Mouse (Mus musculus) ovary, postnatal 36 days (tissue): ENCODE results near the gene Slc17a1.

Experiments
- DNase-seq: peaks from one replicate; pipeline ENCODE4 v3.0.0; 2022; ENCODE audit warnings: low spot score, mixed read lengths

Slc17a1 gene

DNA sequence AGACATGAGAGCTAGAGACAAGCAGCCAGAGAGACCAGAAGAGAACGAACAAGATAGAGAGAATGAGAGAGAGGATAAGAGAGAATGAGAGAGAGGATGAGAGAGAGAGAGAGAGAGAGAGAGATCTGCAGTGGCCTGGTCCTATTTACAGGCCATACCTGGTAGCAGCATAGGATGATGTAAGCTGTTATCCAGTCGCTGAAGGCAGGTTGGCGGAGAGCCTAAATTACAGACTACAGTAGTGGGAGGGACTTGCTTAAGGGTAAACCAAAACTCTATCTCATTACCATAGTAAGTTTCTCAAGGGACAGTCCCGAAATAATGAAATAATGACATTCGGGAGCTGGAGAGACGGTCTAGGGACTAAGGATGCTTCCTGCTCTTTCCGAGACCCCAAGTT is at the start of gene Slc17a1:
Gene Slc17a1, plus strand, starts transcription at position 346 of the 400 bp plus-strand sequence.
- no peak for DNase-seq

DNA sequence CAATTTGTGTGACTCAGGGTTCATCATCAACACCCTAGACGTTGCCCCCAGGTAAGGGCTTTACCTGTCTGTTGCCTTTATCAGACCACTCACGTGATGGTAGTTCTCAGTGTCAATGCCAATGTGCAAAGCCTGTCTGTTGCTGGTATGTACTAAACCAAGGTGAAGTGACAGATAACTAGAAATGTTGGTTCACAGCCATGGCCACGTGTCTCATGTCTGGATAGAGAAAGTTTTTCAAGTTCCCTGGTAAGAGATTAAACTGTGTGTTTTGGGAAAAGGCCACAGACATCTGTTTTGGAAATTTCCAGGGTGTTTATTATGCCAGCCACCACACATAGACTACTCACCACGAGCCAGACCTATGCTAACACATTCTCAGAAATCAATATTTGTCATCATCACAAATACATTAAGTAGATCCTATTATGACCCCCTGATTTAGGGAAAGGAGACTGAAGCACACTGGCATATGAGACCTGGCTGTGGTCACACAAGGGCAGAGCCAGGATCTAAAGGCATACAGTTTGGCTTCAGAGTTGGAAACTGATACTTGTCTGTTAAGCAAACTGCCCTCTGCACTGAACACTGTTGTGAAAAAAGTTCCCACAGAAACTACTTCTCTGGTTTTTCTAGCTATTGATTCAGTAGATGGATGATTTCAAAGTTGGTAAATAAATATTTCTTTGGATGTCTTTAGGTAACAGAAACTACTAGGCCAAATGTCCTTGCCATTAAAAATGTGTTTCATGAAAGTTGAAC is 47.2 kb upstream of the Slc17a1 start:
- DNase-seq, result no peak

DNA sequence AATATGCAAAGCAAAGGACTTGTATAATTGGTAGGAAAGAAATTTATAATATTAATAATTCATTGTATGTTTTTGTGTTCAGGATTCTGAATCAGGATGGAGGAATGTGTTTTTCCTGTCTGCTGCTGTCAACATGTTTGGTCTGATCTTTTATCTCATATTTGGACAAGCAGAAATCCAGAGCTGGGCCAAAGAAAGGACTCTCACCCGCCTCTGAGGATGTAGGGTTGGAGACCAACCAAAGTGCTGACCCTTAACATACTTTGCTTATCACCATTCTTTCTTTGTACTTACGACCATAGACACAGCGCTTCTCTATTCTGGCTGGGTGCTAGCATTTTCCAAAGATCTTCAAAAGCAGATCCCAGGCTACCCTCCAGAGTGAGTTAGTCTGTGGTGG is 45.3 kb upstream of the Slc17a1 start:
- DNase-seq, result no peak

DNA sequence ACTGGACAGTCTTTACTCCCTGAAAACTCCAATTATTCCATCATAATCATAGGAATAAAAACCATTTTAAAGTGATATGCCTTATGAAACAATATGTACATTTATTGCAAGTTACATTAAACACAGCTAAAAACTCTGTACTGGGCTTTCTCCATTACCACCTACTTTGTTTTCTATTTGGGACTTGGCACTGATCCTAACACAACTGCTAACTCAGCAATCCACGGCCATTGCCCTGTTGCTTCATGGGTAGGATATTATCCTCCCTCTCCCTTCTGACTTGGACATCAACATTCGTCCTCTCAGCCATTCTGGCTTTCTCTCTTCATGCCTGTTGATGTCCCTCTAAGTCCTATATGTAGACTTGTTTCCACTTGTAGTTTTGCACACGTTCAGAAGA is 40.9 kb upstream of the Slc17a1 start:
- DNase-seq, result no peak

DNA sequence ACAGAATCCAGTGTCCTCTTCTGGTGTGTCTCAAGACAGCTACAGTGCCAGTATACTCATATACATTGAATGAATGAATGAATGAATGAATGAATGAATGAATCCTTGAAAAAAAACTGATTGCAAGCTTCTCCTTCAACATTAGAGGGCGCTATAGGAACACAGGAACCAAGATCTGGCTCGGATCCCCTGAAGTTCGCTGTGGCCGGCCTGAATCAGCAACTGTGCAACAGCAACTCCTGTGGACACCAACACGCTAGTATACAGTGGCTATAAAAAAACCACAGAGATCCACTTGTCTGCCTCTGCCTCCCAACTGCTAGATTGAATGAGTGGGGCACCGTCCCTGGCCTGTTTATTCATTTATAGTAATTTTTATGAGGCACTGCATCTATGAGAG is 34.5 kb upstream of the Slc17a1 start:
- no peak for DNase-seq

DNA sequence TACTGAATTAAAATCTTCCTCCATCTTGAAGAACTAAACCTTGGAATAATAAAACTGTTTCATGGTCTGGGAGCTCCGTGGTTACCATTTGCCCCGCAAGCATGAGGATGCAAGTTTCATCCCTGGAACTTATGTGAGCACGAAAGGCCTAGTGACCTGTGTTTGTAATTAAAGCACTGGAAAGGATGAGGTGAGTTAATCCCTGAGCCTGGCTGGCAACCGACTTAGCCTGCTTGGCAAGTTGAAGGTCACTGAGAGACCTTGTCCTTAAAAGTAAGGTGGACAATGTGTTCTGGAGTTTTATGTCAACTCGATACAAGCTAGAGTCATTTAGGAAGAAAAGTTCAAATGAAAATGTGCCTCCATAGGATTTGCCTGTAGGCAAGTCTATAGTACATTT is 32.7 kb upstream of the Slc17a1 start:
- DNase-seq, result no peak

DNA sequence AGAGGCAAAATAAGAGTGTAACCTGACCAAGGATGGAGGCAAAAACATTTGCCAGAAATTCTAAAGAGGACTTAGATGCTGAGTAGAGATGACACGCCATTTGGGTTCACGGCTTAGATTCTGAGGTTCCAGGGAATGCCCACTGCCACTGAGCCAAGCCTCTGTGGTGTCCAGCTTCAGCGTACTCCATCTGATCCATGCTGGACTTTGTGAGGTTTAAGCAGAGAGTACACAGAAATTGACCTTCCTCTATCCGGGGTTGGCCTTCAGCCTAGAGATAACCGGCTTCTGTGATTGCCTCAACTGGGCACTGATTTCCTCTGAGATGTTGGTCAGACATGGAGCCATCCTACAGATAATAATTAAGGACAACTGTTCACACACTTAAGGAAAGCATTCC is 30.9 kb upstream of the Slc17a1 start:
- DNase-seq, result no peak

DNA sequence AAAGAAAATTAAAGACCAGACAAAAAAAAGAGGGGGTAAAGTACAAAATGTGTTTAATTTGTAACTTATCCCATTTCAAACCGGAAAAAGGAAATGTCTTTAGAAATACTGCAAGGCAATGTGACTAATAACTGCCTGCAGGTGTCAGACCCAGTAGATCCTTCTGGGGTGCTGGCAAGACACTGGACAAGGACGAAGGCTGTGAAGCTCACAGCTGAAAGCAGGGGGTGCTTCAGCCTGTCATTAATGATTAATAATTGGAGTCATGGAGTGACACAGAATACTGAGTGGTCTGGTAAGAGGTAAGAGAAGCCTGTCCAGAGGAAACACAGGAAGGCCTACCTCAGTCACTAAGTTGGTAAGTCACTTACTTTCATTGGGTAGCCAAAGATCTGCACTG is 28.2 kb upstream of the Slc17a1 start, which contains the start of gene Slc17a3:
Gene Slc17a3, plus strand, starts transcription at position 127 of the 400 bp plus-strand sequence.
- DNase-seq, result no peak

DNA sequence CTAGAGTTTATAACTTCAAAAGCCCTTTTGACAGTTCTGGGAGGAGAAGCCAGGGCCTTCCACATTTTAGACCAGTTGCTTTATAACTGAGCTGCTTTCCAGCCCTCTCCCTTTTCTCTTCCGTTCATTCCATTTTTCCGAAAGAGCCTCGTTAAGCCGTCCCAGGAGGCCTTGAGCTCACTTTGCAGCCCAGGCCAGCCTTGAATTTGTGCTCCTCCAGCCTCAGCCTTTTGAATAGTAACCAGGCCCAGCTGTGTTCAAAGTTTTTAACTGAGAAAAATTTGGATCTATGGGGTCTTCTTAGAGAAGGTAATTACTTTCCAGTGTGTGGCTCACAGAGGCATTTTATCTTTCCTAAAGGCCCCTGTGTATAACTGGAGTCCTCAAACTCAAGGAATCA is 21.7 kb upstream of the Slc17a1 start:
- no peak for DNase-seq

DNA sequence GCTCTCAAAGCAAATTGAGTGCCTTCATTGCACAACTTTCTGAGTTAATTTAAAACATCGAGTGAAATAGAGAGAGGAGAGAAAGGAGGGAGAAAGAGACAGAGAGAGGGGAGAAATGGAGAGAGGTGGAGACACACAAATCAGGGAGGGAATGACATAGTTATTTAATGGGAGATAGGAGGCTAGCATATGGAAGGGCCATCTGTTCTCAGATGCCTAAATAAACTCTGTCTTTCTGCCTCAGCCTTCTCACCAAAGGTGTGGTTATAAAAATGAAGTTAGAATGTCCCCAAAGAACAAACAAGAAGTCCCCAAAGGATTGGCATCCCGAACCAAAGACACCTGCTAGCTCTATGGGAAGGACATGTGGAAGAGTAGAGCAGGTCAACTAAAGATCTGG is 18.3 kb upstream of the Slc17a1 start:
- no peak for DNase-seq

DNA sequence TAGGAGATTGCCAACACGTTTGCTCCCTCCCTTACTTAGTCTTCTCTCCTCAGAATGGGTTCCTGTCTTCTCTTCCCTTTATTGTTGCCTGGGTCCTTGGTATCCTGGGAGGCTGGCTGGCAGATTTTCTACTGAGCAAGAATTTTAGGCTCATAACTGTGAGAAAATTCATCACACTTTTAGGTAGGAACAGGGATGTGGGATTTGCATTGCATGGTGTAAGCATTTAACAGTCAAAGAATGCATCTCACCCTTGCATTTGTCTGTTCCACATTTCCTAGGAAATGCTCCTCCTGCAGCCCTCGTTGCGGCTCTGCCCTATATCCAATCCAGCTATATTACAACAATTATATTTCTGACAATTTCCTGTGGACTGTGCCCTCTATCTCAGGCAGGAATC is 11.1 kb upstream of the Slc17a1 start:
- DNase-seq, result no peak

DNA sequence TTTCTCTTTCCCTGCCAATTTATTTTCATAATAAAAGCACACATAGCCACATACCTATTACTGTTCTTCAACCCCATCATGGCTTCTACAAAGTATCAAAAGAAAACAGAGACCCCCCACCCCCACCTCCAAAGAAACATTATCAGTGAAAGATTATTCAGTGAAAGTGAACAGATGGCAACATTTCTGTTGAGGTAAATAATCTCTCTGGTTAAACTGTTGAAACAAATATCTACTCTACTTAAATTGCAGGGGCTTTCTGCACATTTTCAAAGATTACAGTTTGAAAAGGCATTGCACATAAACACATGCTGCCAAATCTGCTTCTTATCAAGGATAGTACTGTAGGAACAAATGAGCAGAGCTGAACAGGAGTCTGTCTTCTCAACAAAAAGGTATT is 5.7 kb upstream of the Slc17a1 start:
- DNase-seq, result no peak

DNA sequence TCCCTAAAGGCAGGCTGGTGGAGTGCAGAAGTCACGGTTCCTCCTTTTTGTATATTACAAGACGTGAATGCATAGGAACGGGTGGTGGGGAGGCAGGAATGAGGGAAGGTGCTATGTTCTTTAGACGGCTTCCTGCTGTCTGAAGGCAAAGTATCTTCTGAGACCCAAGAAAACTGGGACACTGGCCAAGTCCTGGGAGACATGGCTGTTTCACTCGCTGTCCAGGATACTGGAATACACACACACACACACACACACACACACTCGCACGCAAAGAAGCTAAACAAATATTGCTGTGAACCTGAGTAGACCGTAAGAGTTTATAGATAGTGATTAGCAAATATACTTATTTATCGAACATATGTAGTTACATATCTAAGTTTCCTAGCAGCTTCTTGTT is 2.8 kb upstream of the Slc17a1 start:
- no peak for DNase-seq

DNA sequence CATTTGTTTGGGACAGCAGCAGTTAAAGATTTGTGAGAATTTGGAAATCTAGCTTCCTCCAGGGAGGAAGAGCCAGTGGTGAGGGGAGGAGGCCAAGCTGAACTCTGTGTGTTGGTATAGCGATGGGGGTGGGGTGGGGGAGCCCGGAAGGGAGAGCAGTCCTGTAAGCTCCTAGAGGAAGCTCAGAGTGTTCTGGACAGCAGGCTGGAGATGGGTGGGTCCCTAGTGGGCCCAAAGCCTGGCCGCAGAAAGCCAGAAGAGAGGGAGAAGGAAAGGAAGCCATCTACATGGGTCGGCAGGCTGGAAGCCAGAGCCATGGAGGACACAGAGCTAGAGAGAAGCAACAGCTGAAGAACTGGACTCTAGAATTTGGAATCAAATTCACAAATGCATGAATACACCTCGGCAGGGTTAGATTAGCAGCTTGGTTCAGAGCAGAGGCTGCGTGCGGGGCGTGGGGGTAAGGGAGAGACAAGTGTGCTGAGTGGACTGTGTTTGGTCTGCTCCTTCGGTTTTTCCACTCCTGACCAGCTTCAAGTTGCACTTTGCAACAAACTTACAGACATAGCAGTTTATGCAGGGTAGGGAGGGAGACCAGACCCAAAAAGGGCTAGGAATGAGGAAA is 1.4 kb upstream of the Slc17a1 start:
- DNase-seq, result no peak

DNA sequence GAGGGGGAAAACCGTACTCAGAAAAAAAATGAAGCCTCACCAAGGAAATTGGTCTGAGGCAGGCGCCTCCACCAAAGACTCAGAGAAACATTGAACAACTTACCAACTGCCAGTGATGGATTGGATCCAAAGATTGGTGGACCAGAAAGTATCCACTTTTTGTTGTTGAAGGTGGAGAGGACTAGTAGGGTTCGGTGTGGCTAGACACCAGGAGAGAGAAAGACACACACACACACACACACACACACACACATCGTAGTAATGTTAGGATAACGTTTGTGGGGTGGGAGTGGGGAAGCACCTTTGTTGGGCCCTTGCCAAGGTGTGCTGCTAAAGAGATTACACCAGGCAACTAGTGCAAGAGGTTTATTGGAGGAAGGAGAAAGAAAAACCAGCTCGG is 550 bp upstream of the Slc17a1 start:
- no peak for DNase-seq

DNA sequence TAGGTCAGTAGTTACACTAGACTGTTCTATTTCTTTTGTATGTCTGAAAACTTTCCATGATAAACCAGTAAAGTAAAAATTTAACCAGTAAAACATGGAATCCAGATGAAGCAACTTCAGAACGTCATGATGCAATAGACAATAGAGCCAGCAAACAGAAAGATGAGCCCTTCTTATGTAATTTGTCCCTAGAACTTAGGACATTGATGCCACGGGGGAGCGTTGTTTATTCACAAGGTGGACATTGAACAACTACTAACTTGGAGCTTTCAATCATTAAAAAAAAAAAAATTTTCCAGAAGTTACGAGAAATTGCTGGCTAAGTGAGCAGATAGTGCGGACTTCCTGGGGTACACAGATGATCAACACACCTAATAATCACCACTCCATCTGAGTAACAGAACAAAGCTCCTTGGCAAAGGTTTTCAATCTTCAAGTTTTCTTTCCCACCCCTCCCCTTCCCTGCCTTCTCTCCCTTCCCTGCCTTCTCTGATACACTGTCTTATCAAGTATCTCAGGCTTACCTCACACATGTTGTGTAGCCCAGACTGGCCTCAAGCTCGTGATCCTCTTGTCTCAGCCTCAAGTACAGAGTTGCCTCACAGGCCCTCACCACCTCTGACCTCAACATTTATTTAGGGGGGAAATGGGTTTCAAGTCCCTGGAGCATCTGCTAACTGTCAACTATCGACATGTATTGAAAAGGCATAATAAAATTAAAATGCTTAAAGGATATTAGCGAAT is 1.4 kb downstream of the Slc17a1 start:
- DNase-seq, result no peak

DNA sequence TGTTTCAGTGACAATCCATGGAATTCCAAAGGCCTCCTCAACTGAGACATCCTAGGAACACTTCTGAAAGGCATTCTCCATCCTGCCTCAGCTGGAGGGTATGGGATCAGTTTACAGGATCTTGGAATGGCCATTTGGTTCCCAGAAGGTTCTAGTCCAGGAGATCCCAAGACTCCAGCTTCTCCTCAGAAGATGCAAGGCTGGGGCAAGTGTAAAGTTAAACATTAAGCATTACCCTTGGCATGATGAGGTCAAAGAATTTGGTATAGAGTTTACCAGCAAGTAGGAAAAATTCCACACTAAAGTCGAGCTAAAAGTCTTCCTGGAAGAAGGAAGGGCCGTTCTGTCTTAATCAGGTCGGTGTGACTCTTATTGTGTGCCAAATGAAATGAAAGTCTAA is 2.4 kb downstream of the Slc17a1 start:
- DNase-seq, result no peak

DNA sequence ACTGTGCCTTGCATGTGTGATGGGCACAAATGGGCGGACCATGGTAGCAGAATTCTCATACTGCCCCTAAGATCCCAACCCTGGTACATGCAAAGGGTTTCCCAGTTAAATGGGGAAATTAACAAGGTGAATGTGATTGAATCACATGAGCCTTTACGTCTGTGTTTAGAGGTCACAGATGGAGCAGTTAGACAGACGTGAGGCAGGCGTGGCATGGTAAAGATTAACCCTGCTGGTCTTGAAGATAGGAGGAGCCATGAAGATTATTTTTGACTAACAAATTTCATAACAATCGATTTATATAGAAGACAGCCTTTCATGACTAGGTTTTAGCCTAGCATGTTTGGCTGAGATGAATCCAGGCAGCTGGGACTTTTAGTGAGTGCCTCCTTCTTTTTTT is 5.6 kb downstream of the Slc17a1 start:
- no peak for DNase-seq

DNA sequence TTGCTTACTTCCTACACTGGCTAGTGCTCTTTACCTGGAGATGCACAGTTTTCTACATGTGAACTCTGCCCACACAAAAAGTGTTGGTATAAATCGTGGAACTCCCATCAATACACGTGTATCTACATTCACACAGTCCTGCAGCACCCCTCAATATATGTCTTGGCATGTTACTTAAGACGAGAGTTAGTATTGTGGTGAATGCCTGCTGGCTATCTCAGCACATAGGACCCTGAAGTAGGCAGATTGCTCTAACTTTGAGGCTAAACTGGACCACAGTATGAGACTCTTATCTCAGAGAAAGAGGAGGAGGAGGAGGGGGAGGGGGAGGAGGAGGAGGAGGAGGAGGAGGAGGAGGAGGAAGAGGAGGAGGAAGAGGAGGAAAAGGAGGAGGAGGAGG is 11.6 kb downstream of the Slc17a1 start:
- no peak for DNase-seq

DNA sequence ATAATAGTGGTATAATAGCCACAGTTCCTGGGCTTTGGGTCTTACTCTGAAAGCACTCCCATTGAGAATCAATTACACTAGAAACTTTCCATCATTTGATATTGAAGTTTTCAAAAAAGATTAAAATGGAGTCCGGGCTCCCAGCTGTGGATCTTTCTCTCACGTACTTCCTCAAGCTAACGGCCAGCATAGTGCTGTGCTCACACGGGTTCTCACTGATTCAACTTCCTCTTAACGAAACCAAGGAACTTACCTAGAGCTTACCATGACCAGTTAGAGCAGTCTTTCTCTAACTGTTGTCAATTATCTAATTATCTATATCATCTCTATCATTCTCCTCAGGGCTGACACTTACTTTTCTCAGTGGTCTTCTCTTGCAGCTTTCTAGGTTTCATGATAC is 12.1 kb downstream of the Slc17a1 start:
- no peak for DNase-seq

DNA sequence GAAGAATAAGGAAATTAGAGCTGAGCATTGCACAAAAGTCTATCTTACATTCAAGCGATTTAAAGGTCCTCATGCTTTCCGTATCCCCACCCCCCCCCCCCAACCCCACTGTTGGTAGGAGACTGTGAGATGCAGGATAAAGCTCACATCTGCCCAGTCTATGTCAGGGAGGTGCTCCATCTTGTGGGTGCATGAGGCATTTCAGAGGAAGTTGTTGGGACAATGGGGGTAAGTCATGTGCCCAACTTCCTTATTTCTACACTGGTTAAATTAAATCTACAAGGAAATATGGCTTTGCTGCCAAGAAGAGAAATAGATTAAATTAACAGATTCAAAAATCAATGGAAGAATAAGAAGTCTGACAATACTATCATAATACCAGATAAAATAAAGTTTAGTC is 18.0 kb downstream of the Slc17a1 start:
- no peak for DNase-seq

DNA sequence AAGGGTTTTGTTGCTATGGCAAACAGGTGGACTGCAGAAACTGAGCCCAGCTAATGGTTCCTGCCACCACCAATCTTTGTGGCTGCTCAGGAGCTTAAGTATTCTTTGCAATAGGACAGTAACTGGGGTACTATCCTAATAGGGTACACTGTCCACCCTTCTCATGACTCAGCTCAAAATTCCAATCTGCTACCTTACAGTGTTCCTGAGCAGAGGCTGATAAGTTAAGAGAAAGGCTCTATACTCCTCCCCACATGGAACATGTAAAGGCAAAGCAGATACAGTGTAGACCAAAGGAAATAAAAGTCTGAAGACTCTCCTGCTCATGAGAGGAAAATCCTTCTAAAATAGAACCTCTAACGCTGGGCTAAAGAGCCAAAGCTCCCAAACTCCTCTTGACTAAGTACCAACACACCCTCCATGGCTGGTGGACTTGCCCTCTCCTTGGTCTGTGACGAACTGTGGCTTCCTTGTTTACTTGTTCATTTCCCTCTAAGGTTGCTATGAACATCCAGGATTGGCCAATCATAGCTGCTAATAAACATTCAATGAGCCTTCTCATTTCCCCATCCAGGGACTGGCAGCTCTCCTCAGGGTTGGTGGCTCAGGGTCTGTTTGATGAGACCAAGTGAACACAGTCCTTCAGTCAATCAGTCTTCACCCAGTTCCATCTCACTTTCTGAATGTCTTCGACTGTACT is 19.6 kb downstream of the Slc17a1 start:
- no peak for DNase-seq
